Mouse (Mus musculus) lung, embryonic 14.5 days (tissue): ENCODE data around the gene Gpx2. TPM values are rescaled to one million over a fixed set of nuclear protein-coding genes. Genes with fewer than 3 reads are reported as not detected.
A peak's percentile ranks its signal among the peaks of the same experiment; 100 is the strongest.

ENCODE experiments used
- ATAC-seq: fragments of 200-750 bp; cut with Nextera tagmentation; 2 replicates; pipeline ENCODE4 v1.8.0; 2017; ENCODE audit warnings: mild to moderate bottlenecking, moderate TSS enrichment, moderate library complexity; ENCODE audit not compliant: insufficient read depth
- DNase-seq: peaks from one replicate; pipeline ENCODE4 v3.0.0-alpha.2; 2015
- H3K27ac ChIP-seq: fragments of 300-500 bp; sonication (generic); 2 replicates; pipeline ENCODE4 v1.5.1; 2014; ENCODE audit warnings: low read depth, mild to moderate bottlenecking, moderate library complexity
- H3K27me3 ChIP-seq: fragments of 300-500 bp; sonication (generic); 2 replicates; pipeline ENCODE4 v1.6.1; 2014; ENCODE audit warnings: low read length, control low read depth; ENCODE audit not compliant: insufficient read depth
- H3K36me3 ChIP-seq: fragments of 300-500 bp; sonication (generic); 2 replicates; pipeline ENCODE4 v1.6.1; 2014; ENCODE audit warnings: control low read depth; ENCODE audit not compliant: insufficient read depth
- H3K4me1 ChIP-seq: fragments of 300-500 bp; sonication (generic); 2 replicates; pipeline ENCODE4 v1.6.1; 2014; ENCODE audit warnings: antibody characterized with exemption, control low read depth; ENCODE audit not compliant: insufficient read depth
- H3K4me2 ChIP-seq: fragments of 300-500 bp; sonication (generic); 2 replicates; pipeline ENCODE4 v1.6.1; 2014; ENCODE audit warnings: mild to moderate bottlenecking
- H3K4me3 ChIP-seq: fragments of 300-500 bp; sonication (generic); 2 replicates; pipeline ENCODE4 v1.5.1; 2014; ENCODE audit warnings: low read depth, low read length
- H3K9ac ChIP-seq: fragments of 300-500 bp; sonication (generic); 2 replicates; pipeline ENCODE4 v1.6.1; 2014
- H3K9me3 ChIP-seq: fragments of 300-500 bp; sonication (generic); 2 replicates; pipeline ENCODE4 v1.6.1; 2016; ENCODE audit warnings: low read depth, low read length, control low read depth
- CTCF ChIP-seq: IDR thresholded peaks from 2 replicates; pipeline ENCODE4 v1.5.1; 2016; ENCODE audit warnings: antibody characterized with exemption, low read depth
- WGBS: fragments of 180-500 bp; shearing (Covaris S2); extraction: QIAGEN DNeasy Blood & Tissue Kit; methylation state at CpG from one replicate; pipeline ENCODE4 v1.1.7; 2014; 5-methylcytosine and 5-hydroxymethylcytosine counted together
- polyA plus RNA-seq: library from polyadenylated mRNA; unstranded; fragments of >200 nt; fragmentation: Nextera tagmentation; extraction: Ambion mirVana; gene quantifications from 2 replicates; pipeline ENCODE4 v1.2.1, GENCODE M21; 2014

Gpx2 gene
- polyA plus RNA-seq, 1 experiment from 2014 or later: 30.8 TPM

DNA sequence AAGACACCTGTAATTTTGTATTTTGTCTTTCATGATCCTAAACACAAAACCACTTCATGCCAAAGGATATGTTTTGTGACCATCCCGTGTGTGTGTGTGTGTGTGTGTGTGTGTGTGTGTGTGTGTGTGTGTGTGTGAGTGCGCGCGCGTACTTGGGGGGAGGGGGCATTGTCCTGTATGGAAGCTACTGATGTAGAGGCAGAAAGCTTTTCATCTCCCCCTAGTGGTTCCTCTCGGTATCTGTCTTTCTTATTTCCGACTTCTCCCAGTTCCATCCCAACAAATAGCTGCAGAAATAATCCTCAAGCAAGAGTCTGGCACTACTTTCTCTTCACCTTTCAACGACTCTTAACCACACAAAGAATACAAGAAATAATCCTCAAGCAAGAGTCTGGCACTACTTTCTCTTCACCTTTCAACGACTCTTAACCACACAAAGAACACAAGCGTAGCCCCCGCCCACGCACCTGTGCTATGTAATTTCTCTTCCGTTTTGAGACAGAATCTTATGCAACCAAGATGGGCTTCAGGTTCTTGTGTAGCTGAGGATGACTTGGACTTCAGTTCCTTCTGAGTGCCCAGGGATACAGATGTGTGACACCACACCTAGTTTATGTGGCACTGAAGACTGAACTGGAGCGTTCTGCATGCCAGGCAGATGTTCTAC is 42.6 kb downstream of the Gpx2 start:
- ATAC-seq (no peak), DNase-seq (peak; percentile 81)
- Histone ChIP-seq H3K4me2 (no peak overlapping the region), H3K9ac (no peak overlapping the region), H3K36me3 (no peaks in the 10 kb centered on the region), H3K9me3 (no peaks in the 10 kb centered on the region), H3K27ac (no peak overlapping the region), H3K27me3 (no peaks in the 10 kb centered on the region), H3K4me1 (no peaks in the 10 kb centered on the region), H3K4me3 (no peak overlapping the region)
- peak; percentile 72 for TF ChIP-seq CTCF
- WGBS: 39% methylated on average over 14 of the region's 14 CpGs

DNA sequence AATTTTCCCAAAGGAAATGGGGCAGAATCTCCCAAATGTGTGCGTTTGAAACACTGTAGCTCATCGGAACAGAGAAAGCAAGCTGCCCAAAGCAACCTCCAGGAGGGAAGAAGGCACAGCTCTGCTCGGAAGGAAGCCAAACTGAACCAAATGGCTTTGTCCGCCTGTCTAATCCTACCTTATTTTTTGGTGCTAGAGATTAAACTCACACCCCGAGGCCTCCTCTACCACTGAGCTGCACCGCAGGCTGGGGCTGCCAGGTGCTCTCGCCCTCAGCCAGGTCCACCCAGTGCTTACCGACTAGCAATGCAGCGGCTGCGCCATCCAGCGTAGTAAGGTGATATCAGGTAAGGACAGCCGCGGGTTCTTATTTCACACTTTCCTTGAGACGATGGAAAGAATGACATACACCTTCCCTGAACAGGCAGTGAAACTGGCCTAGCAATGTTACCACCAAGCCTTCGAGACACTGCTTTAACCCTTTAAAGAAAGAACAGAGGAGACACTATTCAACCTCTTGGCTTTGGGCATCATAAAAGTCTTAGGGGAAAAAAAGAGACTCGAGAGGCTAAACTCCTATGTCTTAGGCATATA is 44.4 kb downstream of the Gpx2 start:
- Histone ChIP-seq H3K36me3 (no peaks in the 10 kb centered on the region), H3K4me1 (no peaks in the 10 kb centered on the region), H3K4me3 (no peak overlapping the region), H3K9ac (no peak overlapping the region), H3K27ac (no peak overlapping the region), H3K27me3 (no peaks in the 10 kb centered on the region), H3K9me3 (no peaks in the 10 kb centered on the region), H3K4me2 (no peak overlapping the region)
- DNase-seq: no peak
- TF ChIP-seq CTCF: no peak
- ATAC-seq: no peak
- WGBS: 73% methylated on average over 16 of the region's 16 CpGs

Other genes with a start within 250 kb of the Gpx2 start
- 1.1 and 1.2 TPM in 2 replicates for gene Sptb, start 85.0 kb downstream of the Gpx2 start, polyA plus RNA-seq
- 119 and 137 TPM in 2 replicates for gene Churc1, start 30.0 kb downstream of the Gpx2 start, polyA plus RNA-seq
- 43.5 and 48.4 TPM in 2 replicates for gene Fntb, start 30.0 kb downstream of the Gpx2 start, polyA plus RNA-seq
- 26.0 and 36.5 TPM in 2 replicates for gene Rab15, start 27.4 kb upstream of the Gpx2 start, polyA plus RNA-seq
- 23.7 and 25.5 TPM in 2 replicates for gene Max, start 166.6 kb upstream of the Gpx2 start, polyA plus RNA-seq